Mouse (Mus musculus) lung, postnatal 36 days (tissue): ENCODE results near the gene Ccdc33.

Experiments used
- DNase-seq: peaks from one replicate; pipeline ENCODE4 v3.0.0; 2022; ENCODE audit warnings: mixed read lengths

Gene Ccdc33

DNA sequence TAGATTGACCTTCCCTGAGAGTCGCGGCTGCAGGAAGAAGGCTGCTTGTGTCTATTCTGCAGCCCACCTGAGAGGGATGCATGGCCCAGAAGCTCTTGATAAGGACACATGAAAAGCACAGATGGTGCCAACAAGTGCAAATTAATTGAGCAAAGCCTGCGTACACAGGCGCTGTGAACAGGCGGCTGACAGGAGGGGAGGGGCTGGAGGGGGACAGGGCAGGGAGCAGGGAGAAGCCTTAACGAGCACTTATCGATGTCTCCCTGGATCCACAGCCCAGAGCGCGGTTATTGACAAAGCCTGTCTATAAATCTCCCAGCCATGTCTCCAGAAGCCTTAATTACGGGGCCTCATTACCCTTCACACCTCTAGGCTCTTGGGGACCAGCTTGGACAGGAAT is 73.8 kb downstream of the Ccdc33 start:
- no peak for DNase-seq

DNA sequence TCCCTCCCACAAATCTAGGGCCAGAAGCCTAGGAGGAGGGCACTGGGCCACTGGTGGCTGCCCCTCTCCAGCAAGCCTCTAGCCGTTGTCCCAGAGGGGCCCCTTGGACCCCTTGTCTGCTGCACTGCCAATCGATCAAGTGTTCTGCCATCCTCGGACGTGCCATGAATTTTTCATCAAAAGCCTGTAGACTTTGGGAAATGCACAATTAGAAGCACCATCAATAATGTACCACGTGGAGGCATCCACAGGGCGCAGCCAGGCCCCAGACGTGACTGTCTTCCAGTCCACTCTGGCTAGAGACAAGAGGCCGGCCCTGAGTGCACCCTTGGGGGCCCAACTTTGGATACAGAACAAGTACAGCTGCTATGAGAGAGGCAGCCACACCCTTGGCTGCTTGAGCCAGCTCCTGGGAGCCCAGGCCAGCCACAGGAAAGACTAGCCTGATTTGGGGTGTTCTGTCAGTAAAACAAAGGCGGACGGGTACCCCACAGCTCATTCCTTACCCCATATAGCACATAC is 75.1 kb downstream of the Ccdc33 start:
- peak; percentile 7 for DNase-seq

DNA sequence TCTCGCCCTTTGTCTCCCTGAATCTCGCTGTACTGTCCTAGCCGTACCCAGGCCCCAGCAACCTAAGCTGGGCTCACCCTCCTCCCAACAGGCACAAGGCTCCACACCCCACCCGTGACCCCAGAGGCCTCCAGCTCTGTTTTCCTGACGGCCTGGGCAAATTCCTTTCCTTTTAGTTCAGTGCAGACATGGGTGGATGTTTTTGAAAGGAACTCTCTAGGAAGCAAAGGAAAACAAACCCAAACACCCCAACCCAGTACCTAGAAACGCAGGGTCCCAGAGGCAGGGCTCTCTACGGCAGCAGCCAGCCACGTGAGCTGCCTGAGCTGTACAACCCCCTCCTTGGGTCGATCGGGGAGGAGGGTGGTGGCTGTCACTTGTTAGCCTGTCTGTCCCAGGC is 76.2 kb downstream of the Ccdc33 start:
- peak; percentile 7 for DNase-seq

DNA sequence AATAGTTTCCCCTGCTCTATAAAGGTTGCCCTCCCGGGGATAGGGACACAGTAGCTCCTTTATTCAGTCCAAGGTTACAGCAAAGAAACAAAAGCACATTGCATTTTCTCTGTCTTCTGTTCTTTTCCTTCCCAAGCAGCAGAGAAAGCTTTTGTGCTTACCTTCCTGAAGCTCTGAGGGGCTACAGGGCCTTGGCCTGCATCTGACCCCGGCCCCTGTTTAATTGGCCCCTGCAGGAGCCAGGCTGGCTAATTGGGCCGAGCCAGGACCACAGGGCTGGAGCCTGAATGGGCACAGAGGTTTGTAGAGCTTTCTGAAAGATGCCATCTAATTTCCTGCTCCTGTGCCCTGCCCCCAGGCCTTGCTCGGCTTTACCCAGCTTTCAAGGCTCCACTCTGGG is 77.6 kb downstream of the Ccdc33 start:
- DNase-seq = no peak

DNA sequence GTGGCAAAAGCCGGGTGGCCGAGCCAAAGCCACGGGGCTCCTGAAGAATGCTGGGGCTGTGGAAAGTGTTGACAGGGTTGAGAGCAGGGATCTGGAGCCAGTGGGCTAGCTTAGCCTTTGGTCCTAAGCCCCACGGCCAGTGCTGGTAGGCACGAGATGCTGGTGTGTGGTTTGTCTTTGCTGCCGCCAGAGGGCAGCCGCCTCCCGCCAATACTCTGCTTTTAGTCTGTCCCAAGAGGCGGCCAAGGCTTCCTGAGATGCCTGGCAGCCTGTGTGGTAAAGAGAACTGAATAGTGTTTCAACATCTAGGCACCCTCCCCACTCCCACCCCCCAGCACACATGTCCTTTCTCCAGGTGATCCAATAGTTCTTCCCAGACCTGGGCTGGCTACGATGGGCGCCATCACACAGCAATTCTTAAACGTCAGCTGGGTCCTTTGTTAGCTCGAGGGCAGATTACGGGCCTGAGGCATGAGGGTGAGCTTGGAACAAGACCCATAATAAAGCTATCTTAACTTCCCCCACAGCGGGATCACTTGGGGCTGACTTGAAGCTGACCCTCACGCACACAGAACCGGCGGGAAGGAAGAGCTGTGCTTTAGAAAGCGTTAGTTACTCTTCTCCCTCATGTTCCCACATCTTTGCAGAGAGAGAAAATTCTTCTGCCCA is 80.0 kb downstream of the Ccdc33 start:
- DNase-seq = peak; percentile 78

DNA sequence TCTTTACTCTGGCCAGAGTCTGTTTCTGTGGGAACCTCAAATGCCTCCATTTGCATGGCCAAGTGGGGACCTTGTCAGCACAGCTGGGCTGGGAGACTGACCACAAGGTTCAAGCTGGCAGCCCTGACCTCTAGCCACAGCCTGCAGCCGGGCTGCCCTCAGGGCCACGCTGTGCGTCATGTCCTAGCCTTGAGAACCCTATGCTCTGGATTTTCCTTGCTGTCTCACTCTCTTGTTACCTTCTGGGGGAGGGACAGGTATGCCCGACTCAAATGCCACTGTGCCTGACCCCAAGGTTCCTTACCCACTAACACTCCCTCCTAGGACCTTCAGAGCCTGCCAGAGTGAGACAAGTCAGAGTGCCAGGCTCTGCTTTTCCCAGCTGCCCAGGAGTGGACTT is 81.7 kb downstream of the Ccdc33 start:
- DNase-seq = no peak

DNA sequence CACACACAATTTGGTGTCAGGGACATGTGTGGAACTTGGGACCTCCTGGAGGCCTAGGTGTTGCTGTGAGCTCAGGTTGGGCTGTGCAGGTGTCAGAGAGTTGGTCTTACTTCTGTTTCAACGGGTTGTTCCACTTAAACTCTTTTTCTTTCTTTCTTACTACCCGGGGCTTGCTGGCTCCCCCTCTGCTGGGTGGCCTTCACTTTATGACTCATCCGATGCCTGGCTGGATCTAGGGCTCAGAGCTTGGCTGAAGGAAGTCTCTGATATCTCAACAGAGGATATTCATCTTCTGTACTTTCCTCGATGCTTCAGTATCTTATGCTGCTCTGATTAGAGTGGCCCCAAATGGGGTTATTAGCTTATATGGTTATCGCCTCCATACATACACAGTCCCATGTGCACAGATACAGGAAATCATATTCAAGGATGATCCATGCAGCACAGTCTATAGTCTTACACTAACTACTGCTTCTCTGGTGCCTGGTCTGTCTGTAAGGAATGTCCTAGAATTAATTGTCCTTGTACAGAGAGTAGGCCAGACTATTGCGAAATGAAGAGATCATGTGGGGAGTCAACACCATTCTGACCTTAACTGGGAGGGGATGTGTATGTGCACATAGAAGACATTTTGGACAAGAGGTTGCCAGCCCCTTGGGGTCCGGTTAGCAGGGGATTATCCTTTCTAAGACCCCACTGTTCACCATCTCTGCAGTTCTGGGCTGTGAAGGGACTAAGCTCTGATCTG is 82.5 kb downstream of the Ccdc33 start:
- DNase-seq = no peak

DNA sequence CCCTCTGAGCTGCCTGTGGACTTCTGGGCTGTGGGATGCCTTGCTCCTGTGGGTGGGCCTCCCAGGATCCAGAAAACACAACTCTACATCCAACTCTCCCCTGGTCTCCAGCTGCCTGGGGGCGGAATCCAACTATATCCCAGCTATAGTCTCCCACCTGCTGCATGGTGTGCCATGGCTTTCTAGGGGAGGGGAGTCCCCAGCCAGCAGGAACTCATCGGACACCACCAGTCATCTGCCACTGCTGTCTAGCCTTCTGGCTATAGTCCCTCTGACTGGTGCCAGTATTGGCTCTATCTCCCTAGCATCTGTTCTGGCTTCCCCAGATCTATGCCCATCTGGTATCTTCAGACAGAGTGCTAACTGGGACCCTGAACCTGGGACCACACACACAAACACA is 83.1 kb downstream of the Ccdc33 start:
- no peak for DNase-seq

DNA sequence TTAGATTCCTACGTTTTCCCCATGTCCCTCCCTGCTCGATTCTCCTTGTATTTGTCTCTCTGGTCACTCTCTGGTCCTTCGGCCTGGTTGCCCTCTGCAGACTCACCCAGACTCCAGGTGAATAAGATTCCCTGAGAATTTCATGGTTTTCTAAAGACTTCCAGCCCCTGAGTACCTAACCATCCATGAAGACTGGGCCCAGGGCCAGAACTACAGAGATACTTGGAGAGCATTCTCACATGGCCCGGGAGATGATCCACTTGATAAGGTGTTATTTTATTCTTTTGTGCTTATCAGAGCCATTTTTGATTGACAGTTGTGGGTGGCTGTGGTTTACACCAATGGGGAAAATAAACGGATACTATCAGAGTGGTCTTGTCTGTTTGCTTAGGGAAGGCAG is 86.7 kb downstream of the Ccdc33 start:
- DNase-seq = no peak

DNA sequence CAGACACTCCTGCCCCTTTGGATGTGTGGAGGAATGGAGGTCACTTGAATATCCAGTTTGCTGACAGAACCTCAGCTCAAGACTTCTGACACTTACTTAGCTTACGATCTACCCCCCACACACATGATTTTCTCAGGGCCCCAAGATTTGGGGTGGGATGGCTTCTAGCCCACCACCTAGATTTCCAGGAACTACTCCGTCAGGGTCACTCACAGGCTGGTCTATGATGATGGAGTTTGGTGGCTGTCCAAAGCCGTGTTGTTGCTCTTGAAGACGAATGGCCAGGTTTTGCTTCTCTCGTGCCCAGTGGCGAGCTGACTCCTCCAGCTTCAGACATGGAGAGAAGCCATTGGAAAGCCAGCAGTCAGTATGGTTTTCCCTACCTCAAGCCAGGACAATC is 89.0 kb downstream of the Ccdc33 start:
- no peak for DNase-seq

DNA sequence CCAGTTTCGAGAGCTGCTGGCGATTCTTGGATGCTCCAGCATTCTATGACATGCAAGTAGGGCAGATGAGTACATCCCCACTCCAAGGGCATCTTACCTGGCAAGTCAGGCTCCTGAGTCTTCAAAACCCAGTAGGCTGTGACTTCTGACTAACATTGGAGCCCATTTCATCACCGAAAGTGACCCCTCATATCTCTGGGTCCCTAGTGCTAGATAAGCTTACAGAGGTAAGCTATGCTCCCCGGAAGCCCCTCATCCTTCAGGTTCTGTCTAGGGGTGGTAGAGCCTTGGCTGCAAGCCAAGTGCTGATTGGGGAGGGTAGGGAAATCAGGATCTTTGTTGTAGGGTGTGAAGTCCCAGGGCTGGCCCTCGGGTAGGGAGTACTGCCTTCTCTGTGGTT is 89.8 kb downstream of the Ccdc33 start:
- no peak for DNase-seq

DNA sequence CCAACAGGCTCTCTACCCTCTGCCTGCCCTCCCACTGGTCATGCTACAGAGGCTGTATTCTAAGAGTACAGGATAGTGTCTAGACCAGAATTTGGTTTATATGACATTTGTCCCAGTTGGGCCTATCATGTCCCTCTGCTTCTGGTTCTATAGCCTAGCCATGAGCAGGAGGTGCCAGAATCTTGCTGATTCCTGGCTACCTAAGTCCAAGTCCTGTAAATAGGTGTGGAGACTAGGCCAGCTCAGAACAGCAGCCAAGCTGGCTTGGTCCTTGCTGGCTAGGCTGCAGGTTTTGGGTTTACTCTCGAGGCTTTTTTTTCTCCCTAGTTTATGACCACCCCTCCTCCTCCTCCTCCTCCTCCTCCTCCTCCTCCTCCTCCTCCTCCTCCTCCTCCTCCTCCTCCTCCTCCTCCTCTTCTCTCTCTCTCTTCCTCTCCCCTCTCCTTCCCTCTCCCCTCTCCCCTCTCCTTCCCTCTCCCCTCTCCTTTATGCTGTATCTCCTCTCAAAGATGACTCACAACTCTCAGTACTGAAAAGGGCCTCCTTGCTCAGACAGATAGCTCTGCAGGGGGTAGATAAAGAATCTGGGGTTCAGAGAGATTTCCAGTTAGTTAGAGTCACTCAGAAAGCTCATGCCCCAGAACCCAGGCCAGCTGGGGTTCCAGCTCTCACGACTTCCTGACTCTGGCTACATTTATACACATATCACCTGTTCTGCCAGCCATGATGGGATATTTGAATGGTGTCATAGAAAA is 91.0 kb downstream of the Ccdc33 start:
- no peak for DNase-seq

DNA sequence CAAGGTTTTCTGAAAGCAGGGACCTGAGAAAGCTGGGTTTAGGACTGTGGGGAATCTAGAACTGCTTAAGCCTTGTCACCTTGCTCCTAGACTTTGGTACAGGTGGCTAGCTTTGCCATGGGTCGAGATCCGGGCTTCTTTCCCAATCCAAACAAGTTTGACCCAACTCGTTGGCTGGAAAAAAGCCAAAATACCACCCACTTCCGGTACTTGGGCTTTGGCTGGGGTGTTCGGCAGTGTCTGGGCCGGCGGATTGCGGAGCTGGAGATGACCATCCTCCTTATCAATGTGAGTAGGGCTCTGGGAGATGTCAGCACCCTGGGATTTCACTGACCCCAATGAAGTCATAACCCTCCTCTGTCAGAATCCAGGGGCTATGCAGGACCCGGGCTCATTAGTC is 92.6 kb downstream of the Ccdc33 start:
- DNase-seq = no peak

DNA sequence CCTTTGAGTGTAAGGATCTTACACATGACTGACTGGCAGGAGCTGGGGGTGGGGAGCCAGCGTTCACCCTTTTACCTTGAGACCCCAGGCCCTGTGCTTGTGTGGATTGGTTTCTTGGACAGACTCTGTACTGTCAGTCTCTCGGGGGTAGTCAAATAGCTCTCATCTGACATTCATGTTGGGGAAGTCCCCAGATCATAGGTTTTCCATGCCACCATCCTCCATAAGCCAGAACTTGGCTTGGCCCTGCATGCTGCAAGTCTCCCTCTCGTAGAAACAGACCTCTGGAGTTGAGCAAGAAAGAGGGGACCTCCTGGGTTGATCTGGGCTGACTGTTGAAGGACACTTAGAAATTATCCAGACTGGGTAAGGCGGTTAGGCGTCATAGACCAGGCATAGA is 100.2 kb downstream of the Ccdc33 start:
- no peak for DNase-seq

DNA sequence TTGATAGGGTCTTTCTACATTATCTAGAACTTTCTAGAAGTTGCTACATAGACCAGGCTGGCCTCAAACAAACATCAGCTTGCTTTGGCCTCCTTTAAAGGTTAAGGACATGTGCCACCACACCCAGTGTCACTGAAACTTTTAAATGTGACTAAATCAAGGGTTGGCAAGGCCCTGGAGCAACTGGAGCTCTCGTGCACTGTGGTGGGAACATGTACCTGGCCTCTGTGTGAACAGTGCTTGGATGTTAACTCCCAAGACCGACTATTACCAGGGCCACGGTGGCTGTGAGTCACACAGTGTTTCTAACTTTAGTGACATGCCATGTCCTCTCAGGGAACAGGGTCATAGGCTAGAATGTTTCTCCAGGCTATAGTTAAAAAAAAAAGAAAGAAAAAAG is 101.7 kb downstream of the Ccdc33 start:
- no peak for DNase-seq

DNA sequence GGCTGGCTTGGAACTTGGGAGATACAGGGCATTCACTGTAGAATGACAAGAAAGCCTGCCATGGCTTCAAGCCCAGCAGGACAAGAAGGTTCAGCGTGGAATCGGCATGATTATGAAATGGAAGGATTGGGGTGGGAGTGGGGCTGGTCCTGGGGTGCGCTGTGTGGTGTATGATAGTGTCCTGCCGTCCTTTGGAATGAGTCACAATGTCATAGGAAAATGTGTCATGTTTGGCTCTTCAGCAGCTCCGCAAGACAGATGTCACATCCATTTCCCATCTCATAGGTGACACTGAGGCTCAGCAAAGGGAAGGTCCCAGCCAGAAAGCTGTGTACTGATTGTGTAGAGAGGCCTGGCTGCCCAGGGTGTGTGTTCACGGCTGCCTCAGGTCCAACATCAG is 102.8 kb downstream of the Ccdc33 start:
- no peak for DNase-seq

DNA sequence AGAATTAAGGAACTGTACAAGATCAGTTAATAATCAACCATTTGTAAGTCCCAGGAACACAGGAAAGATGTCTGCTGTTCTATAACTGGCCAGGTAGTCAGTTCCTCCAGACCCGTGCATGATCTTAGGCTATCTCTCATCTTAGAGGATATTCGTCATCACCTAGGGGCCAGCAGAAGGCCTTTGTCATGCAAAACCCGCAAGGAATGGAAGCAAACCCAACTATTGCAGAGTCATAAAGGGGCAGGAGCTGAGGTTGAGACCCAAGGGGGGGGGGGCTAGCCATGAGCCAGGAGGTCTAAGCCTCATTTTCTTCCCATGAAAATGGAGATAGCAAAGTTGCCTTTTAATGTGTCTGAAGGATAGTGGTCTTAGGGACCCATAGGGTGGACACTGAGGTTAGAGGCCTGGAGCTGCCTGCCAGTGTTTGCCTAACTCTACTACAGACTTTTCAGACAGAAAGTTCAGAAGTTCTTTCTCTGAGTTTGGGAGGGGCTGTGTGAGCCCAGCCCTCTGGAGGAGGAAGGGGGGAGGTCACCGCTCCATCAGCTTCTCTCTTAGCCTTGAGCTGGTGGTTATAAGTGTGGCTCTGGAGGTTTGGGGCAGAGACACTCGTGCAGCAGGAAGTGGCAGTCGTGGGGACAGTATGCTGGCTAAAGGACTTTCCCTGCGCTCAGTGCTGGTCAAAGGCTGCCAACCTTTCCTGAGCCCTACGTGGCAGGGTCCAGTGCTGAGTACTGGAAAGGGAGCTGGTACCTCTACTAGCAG is 104.0 kb downstream of the Ccdc33 start:
- no peak for DNase-seq

DNA sequence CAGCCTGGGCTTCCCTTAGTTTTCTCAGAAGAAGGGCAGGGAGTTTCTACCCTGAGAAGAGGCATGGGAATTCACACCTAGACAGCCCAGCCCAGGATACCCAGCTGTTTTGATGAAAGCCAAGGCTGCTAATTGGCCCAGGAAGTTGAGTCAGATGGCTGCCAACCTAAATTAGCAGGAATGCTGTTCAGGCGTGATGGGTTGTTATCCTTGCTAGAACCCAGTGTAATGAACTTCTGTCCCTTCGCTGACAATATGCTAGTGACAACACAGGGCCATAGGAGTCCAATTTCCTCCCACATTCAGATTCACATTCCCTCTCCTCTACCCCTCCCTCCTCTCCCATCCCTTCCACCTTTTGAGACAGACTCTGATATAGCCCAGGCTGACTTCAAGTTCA is 105.7 kb downstream of the Ccdc33 start:
- DNase-seq = no peak

DNA sequence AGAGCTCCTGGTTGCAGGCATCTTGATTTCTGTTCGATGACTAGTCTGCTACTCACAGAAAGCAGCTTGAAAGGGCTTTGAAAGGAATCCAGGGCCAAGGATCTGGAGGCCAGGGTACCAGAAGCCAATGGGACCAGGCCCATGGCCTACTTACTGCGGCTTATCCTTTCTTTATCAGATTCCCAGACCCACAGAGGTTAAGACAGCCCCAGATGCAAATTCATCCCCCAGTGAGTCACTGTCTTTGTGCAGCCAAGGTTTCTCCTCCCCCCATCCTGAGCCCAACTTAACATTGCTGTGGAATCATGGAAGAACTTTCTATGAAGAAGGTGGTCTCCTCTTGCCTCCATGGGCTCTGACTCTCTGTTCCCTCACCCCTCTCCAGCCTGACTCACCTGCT is 106.1 kb downstream of the Ccdc33 start:
- DNase-seq = no peak

DNA sequence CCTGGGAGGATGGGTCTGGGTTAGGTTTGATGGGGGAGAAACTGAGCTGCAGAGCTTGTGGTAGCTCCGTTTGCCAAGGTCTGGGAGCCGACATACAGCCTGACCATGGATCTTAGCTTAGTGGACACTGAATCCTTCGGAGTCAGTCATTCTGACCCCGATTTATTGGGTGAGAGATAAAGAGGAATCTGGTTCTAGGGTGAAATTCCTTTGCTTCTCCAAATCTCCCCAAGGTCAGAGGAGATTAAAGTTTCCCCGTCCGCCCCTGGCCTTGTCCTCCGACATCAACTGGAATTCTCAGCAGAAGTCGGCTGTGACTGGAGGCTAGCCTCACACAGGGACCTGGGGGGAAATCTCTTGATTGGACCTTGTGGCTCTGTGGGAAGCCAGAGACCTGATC is 107.1 kb downstream of the Ccdc33 start:
- no peak for DNase-seq

DNA sequence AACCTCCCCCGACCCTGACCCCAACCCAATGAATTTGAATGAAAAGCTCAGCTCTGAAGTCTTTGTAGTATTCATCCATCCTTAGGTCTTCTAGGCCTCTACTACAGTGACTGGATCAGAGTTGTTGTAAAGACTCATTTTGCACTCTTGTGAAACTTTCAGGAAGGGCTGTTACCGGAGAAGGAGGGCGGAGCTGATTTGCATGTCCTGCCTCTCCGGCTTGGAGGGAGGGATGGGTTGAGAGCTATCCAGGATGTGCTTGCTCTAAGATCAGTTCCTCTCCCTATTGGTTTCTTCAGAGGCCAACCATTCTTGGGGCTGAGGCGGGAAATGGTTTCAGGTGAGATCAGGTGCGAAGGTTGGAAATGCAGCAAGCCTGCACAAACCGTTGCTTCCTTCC is 107.6 kb downstream of the Ccdc33 start:
- DNase-seq = no peak

DNA sequence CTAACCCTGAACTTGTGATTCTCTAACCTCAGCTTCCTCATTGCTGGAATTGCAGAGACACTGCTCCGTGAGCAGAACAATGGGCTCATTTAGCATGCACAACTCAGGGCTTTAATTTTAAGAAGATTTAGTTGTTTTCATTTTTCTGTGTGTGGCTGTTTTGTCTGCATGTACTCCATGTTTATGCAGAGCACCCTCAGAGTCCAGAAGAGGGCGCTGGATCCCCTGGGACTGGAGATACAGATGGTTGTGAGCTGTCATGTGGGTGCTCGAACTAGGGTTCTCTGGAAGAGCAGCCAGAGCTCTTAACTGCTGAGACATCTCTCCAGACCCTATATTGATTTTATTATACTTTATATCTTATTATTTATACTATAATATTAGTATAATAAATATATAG is 109.0 kb downstream of the Ccdc33 start:
- no peak for DNase-seq

DNA sequence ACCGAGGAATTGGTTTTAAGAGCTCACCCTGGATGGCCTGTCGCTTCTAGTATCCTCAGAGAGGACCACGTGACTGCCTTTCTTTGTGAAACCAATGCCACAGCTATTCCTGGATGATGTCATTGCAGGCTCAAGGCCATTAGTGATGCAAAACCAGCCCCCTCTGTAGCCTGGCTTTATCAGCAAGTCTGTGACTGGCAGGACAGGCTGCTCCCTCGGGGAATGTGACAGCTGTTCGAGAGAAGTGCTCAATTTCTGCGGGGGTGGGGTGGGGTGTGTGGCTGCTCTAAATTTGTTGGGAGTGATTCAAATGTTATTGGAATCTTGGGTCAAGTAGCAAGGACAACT is 109.6 kb downstream of the Ccdc33 start:
- DNase-seq = peak; percentile 28
